Mouse (Mus musculus) ES-E14 (cell line): ENCODE results near the gene Lifr. TPM values are rescaled to one million over a fixed set of nuclear protein-coding genes. Genes with fewer than 3 reads are reported as not detected.

ENCODE experiments used
- DNase-seq: peaks from one replicate; pipeline ENCODE4 v3.0.0-alpha.2; 2013; ENCODE audit warnings: low read depth, low spot score
- H3K27ac ChIP-seq: 2 replicates; pipeline ENCODE4 v1.5.1; 2012; ENCODE audit warnings: low read depth, mild to moderate bottlenecking, low read length, moderate library complexity, mixed read lengths; ENCODE audit not compliant: poor library complexity, insufficient read depth, severe bottlenecking
- H3K36me3 ChIP-seq: 2 replicates; pipeline ENCODE4 v1.6.1; 2012; ENCODE audit warnings: mild to moderate bottlenecking, low read length, moderate library complexity, mixed read lengths; ENCODE audit not compliant: control insufficient read depth, poor library complexity, insufficient read depth, severe bottlenecking
- H3K4me1 ChIP-seq, 2 experiments: fragments of 150-350 bp in 1 of 2; sonication (generic) in 1 of 2; 2 replicates each; pipeline ENCODE4 v1.6.1; 2012; ENCODE audit warnings: low read length in 2 of 2, mild to moderate bottlenecking in 1 of 2, mixed read lengths in 1 of 2; ENCODE audit not compliant: control insufficient read depth in 2 of 2, insufficient read depth in 2 of 2, poor library complexity in 1 of 2
- H3K4me3 ChIP-seq, 2 experiments: fragments of 150-350 bp in 1 of 2; sonication (generic) in 1 of 2; 2 replicates each; pipeline ENCODE4 v1.5.1; 2012; ENCODE audit warnings: low read length in 2 of 2, low read depth in 1 of 2, mild to moderate bottlenecking in 1 of 2, mixed read lengths in 1 of 2; ENCODE audit not compliant: insufficient read depth in 1 of 2, poor library complexity in 1 of 2, severe bottlenecking in 1 of 2
- H3K9ac ChIP-seq: 2 replicates; pipeline ENCODE4 v1.6.1; 2012; ENCODE audit warnings: low read depth, mild to moderate bottlenecking, low read length, mixed read lengths; ENCODE audit not compliant: poor library complexity, insufficient read depth, severe bottlenecking
- H3K9me3 ChIP-seq: fragments of 150-350 bp; sonication (generic); 2 replicates; pipeline ENCODE4 v1.6.1; 2012; ENCODE audit warnings: low read depth, mild to moderate bottlenecking, low read length; ENCODE audit not compliant: control insufficient read depth, insufficient read depth
- CHD2 ChIP-seq: IDR thresholded peaks from 2 replicates; pipeline ENCODE4 v1.6.1; 2014; ENCODE audit warnings: mild to moderate bottlenecking, low read depth, low read length, inconsistent platforms
- HCFC1 ChIP-seq: IDR thresholded peaks from 2 replicates; pipeline ENCODE4 v1.6.1; 2012; ENCODE audit warnings: low read length, inconsistent platforms, borderline replicate concordance; ENCODE audit not compliant: insufficient read depth
- MAFK ChIP-seq: IDR thresholded peaks from 2 replicates; pipeline ENCODE4 v1.6.1; 2014; ENCODE audit warnings: mild to moderate bottlenecking, low read depth, low read length, inconsistent platforms; ENCODE audit not compliant: insufficient read depth
- ZC3H11A ChIP-seq: IDR thresholded peaks from 2 replicates; pipeline ENCODE4 v1.6.1; 2012; ENCODE audit warnings: low read depth, mild to moderate bottlenecking, inconsistent platforms, low read length, borderline replicate concordance
- ZNF384 ChIP-seq: IDR thresholded peaks from 2 replicates; pipeline ENCODE4 v1.6.1; 2012; ENCODE audit warnings: low read depth, low read length, inconsistent platforms
- in situ Hi-C, 2 experiments: fragments of 600-800 bp; cut with MboI; formaldehyde crosslinking; loops; one replicate each; pipeline ENCODE4 v1.15.1; 2025; ENCODE audit warnings: low sequenced_read_pairs in 2 of 2, inconsistent platforms in 1 of 2; ENCODE audit not compliant: unreplicated experiment in 2 of 2
- total RNA-seq: library from RNA; depleted of rRNA; stranded (reverse); fragments of 300-350 nt; gene quantifications from 2 replicates; pipeline ENCODE4 v1.2.3, GENCODE M21; 2012

The Lifr gene
- total RNA-seq, 1 experiment = 89.3 TPM

DNA sequence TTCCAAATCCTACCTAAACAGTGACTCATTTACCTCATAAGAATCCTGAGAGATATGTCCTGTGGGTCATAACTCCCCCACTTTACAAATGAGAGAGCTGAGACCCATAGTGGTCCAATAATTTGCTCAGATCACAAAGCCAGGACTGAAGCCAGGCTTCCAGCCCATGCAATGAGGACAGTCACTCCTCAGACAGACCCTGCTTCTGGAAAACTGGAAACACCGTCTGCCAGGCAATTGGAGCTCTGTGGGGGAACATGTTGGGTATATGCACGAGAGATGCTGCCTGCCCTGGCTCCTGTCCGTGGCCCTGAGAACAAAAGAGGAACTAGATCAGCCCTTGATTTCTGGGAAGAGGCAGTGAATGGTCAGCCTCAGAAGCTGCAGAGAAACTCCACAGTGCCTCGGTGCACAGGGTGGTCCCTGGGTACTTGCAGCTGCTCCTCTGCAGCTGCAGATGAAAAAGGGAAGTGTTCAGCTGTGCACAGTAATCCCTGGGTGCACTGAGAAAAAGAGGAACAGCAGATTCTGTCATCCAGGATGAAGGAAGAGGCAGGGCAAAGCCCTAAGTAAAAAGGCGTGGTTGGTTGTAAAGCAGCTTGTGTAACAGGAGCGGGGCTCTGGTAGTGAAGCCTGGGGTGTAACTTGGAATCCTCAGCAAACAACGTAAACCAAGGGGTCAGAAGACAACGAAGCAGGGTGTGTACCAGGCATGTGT is 5.5 kb upstream of the Lifr start:
- Histone ChIP-seq H3K9me3 (no peaks in the 10 kb centered on the region), H3K4me1 (peaks cover 12 to 21% of the 10 kb centered on the region in 2 experiments), H3K27ac (no peak overlapping the region), H3K36me3 (no peaks in the 10 kb centered on the region), H3K9ac (no peak overlapping the region; the same call in 1 of the 2 replicates), H3K4me3 (no peak overlapping the region)
- TF ChIP-seq ZC3H11A (no peak), CHD2 (no peak), HCFC1 (no peak), ZNF384 (no peak), MAFK (no peak)
- in situ Hi-C loops = no loop called here
- no peak for DNase-seq

- Histone ChIP-seq H3K9ac (no peak overlapping the region), H3K4me1 (peaks cover 11 to 13% of the 10 kb centered on the region in 2 experiments; a peak in 3 of 4 replicates), H3K4me3 (no peak overlapping the region), H3K27ac (no peak overlapping the region), H3K9me3 (no peaks in the 10 kb centered on the region), H3K36me3 (no peaks in the 10 kb centered on the region)
- no peak for TF ChIP-seq ZC3H11A
- TF ChIP-seq ZNF384 = no peak
- no peak for TF ChIP-seq MAFK
- TF ChIP-seq CHD2 = no peak
- no peak for TF ChIP-seq HCFC1
- in situ Hi-C loops = no loop called here
- DNase-seq = no peak
Measured at GRCm38 (mm10) chr15:7088691-7089090, 1.7 kb upstream of the Lifr start.

GRCm38 (mm10) chr15:7092321-7092720 is 1.9 kb downstream of the Lifr start:
- Histone ChIP-seq H3K4me3 (no peak overlapping the region), H3K9me3 (no peaks in the 10 kb centered on the region), H3K27ac (no peak overlapping the region), H3K9ac (no peak overlapping the region), H3K4me1 (peaks cover 8% of the 10 kb centered on the region in 2 experiments; a peak in 2 of 4 replicates), H3K36me3 (no peaks in the 10 kb centered on the region)
- no peak for DNase-seq
- in situ Hi-C loops = no loop called here
- TF ChIP-seq MAFK = no peak
- TF ChIP-seq ZNF384 = no peak
- TF ChIP-seq HCFC1 = no peak
- no peak for TF ChIP-seq CHD2
- TF ChIP-seq ZC3H11A = no peak

GRCm38 (mm10) chr15:7099406-7099805 is 9.0 kb downstream of the Lifr start:
- no peaks in the 10 kb centered on the region for H3K9me3 ChIP-seq
- no peak overlapping the region for H3K9ac ChIP-seq
- no peak overlapping the region for H3K4me3 ChIP-seq
- no peak overlapping the region for H3K27ac ChIP-seq
- no peak for TF ChIP-seq HCFC1
- no peak for TF ChIP-seq ZC3H11A
- TF ChIP-seq ZNF384 = no peak
- no peak for TF ChIP-seq MAFK
- no peak for TF ChIP-seq CHD2
- DNase-seq = no peak
- in situ Hi-C loops = no loop called here
- H3K36me3 ChIP-seq = no peaks in the 10 kb centered on the region
- no peaks in the 10 kb centered on the region for H3K4me1 ChIP-seq

DNA sequence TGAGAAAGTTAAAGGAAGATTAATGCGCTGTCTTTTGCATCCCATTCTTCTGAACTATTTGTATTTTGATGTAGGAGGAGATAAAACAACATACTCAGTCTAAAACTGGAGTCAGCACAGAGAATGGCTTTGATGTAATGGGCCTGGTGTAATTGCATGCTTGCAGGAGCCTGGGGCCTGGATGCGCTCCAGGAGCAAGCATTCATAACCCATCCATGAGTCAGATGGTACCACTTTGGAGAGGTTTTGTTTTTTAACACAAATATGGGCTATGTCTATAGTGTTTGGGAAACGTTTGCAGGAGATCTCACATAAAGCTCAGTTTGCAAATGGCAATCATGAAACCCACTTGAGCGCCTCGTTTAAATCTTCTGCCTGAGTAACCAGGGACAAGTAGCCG is 9.8 kb downstream of the Lifr start:
- in situ Hi-C loops = no loop called here
- no peaks in the 10 kb centered on the region for H3K9me3 ChIP-seq
- no peak overlapping the region for H3K9ac ChIP-seq
- TF ChIP-seq CHD2 (no peak), HCFC1 (no peak), ZC3H11A (no peak), MAFK (no peak), ZNF384 (no peak)
- no peaks in the 10 kb centered on the region for H3K4me1 ChIP-seq
- H3K36me3 ChIP-seq = no peaks in the 10 kb centered on the region
- no peak for DNase-seq
- no peak overlapping the region for H3K4me3 ChIP-seq
- H3K27ac ChIP-seq = no peak overlapping the region
